Mouse (Mus musculus) forebrain, embryonic 14.5 days (tissue): ENCODE data around the gene Mef2c. TPM values are rescaled to one million over a fixed set of nuclear protein-coding genes. Genes with fewer than 3 reads are reported as not detected.
A peak's percentile ranks its signal among the peaks of the same experiment; 100 is the strongest.

Experiments
- ATAC-seq: fragments of 200-750 bp; cut with Nextera tagmentation; 2 replicates; pipeline ENCODE4 v1.8.0; 2017; ENCODE audit warnings: mild to moderate bottlenecking, moderate library complexity
- DNase-seq: peaks from one replicate; pipeline ENCODE4 v3.0.0-alpha.2; 2015; ENCODE audit warnings: low spot score
- H3K27ac ChIP-seq: fragments of 300-500 bp; sonication (generic); 2 replicates; pipeline ENCODE4 v1.5.1; 2014; ENCODE audit warnings: low read depth, mild to moderate bottlenecking, control low read depth, low read length, moderate library complexity
- H3K27me3 ChIP-seq: fragments of 300-500 bp; sonication (generic); replicated peaks from 2 replicates; pipeline ENCODE4 v1.6.1; 2014; ENCODE audit warnings: low read length, control low read depth, mixed read lengths; ENCODE audit not compliant: control insufficient read depth, insufficient read depth
- H3K36me3 ChIP-seq: fragments of 300-500 bp; sonication (generic); 2 replicates; pipeline ENCODE4 v1.6.1; 2014; ENCODE audit warnings: low read length, control low read depth; ENCODE audit not compliant: control insufficient read depth, insufficient read depth
- H3K4me1 ChIP-seq: fragments of 300-500 bp; sonication (generic); 2 replicates; pipeline ENCODE4 v1.6.1; 2014; ENCODE audit warnings: antibody characterized with exemption, low read length, control low read depth; ENCODE audit not compliant: control insufficient read depth, insufficient read depth
- H3K4me2 ChIP-seq: fragments of 300-500 bp; sonication (generic); 2 replicates; pipeline ENCODE4 v1.6.1; 2014; ENCODE audit warnings: mild to moderate bottlenecking, control low read depth, low read length
- H3K4me3 ChIP-seq: fragments of 300-500 bp; sonication (generic); 2 replicates; pipeline ENCODE4 v1.5.1; 2014; ENCODE audit warnings: low read depth, low read length, control low read depth
- H3K9ac ChIP-seq: fragments of 300-500 bp; sonication (generic); 2 replicates; pipeline ENCODE4 v1.6.1; 2014; ENCODE audit warnings: mild to moderate bottlenecking, low read length, control low read depth, moderate library complexity
- H3K9me3 ChIP-seq: fragments of 300-500 bp; sonication (generic); replicated peaks from 2 replicates; pipeline ENCODE4 v1.6.1; 2016; ENCODE audit warnings: low read length, control low read depth, mixed read lengths; ENCODE audit not compliant: control insufficient read depth
- WGBS: fragments of 180-500 bp; shearing (Covaris S2); extraction: QIAGEN DNeasy Blood & Tissue Kit; methylation state at CpG from one replicate; pipeline ENCODE4 v1.1.7; 2014; 5-methylcytosine and 5-hydroxymethylcytosine counted together
- polyA plus RNA-seq: library from polyadenylated mRNA; unstranded; fragments of >200 nt; fragmentation: Nextera tagmentation; extraction: Ambion mirVana; gene quantifications from 2 replicates; pipeline ENCODE4 v1.2.1, GENCODE M21; 2014

The Mef2c gene
- polyA plus RNA-seq, 1 experiment from 2014 or later = 99.4 TPM

GRCm38 (mm10) chr13:83572469-83572868 is 68.6 kb downstream of the Mef2c start:
- Histone ChIP-seq H3K4me2 (no peak overlapping the region), H3K4me3 (no peak overlapping the region), H3K27ac (no peak overlapping the region), H3K27me3 (no peaks in the 10 kb centered on the region), H3K9me3 (no peaks in the 10 kb centered on the region), H3K36me3 (no peaks in the 10 kb centered on the region), H3K9ac (no peak overlapping the region), H3K4me1 (peaks cover 7% of the 10 kb centered on the region; the same call in 1 of the 2 replicates)
- no peak for ATAC-seq
- DNase-seq = no peak
- 63% methylated on average over 5 of the region's 5 CpGs for WGBS

- no peaks in the 10 kb centered on the region for H3K27me3 ChIP-seq
- H3K4me1 ChIP-seq = peaks cover 3% of the 10 kb centered on the region; the same call in 1 of the 2 replicates
- H3K9me3 ChIP-seq = no peaks in the 10 kb centered on the region
- H3K9ac ChIP-seq = no peak overlapping the region
- 63% methylated on average over 4 of the region's 4 CpGs for WGBS
- DNase-seq (no peak), ATAC-seq (no peak)
- H3K27ac ChIP-seq = no peak overlapping the region
- no peak overlapping the region for H3K4me3 ChIP-seq
- no peak overlapping the region for H3K4me2 ChIP-seq
- no peaks in the 10 kb centered on the region for H3K36me3 ChIP-seq
Measured at GRCm38 (mm10) chr13:83573327-83573726, 69.5 kb downstream of the Mef2c start.

- Histone ChIP-seq H3K4me2 (no peak overlapping the region), H3K4me3 (no peak overlapping the region), H3K36me3 (no peaks in the 10 kb centered on the region), H3K27ac (no peak overlapping the region), H3K4me1 (peaks cover 3% of the 10 kb centered on the region; the same call in 1 of the 2 replicates), H3K9me3 (no peaks in the 10 kb centered on the region), H3K9ac (no peak overlapping the region), H3K27me3 (no peaks in the 10 kb centered on the region)
- DNase-seq = no peak
- no peak for ATAC-seq
- WGBS = 50% methylated on average over 8 of the region's 8 CpGs
Measured at GRCm38 (mm10) chr13:83573855-83574583, 70.2 kb downstream of the Mef2c start.

- WGBS = 57% methylated on average over 8 of the region's 8 CpGs
- no peak overlapping the region for H3K9ac ChIP-seq
- H3K36me3 ChIP-seq = no peaks in the 10 kb centered on the region
- H3K4me3 ChIP-seq = no peak overlapping the region
- H3K27me3 ChIP-seq = no peaks in the 10 kb centered on the region
- no peak overlapping the region for H3K27ac ChIP-seq
- peaks cover 3% of the 10 kb centered on the region; the same call in 1 of the 2 replicates for H3K4me1 ChIP-seq
- no peaks in the 10 kb centered on the region for H3K9me3 ChIP-seq
- H3K4me2 ChIP-seq = no peak overlapping the region
- ATAC-seq (no peak), DNase-seq (no peak)
Measured at GRCm38 (mm10) chr13:83574866-83575265, 71.0 kb downstream of the Mef2c start.

GRCm38 (mm10) chr13:83579410-83579809 is 75.6 kb downstream of the Mef2c start:
- Histone ChIP-seq H3K4me3 (no peak overlapping the region), H3K4me1 (peaks cover 6% of the 10 kb centered on the region; the same call in 1 of the 2 replicates), H3K27me3 (no peaks in the 10 kb centered on the region), H3K4me2 (no peak overlapping the region), H3K9me3 (no peaks in the 10 kb centered on the region), H3K27ac (no peak overlapping the region), H3K36me3 (no peaks in the 10 kb centered on the region), H3K9ac (no peak overlapping the region)
- ATAC-seq (no peak), DNase-seq (no peak)
- 91% methylated on average over 3 of the region's 3 CpGs for WGBS

- H3K9ac ChIP-seq = no peak overlapping the region
- DNase-seq (no peak), ATAC-seq (no peak)
- H3K4me2 ChIP-seq = no peak overlapping the region
- peaks cover 3% of the 10 kb centered on the region; the same call in 1 of the 2 replicates for H3K4me1 ChIP-seq
- H3K36me3 ChIP-seq = no peaks in the 10 kb centered on the region
- no peaks in the 10 kb centered on the region for H3K27me3 ChIP-seq
- no peaks in the 10 kb centered on the region for H3K9me3 ChIP-seq
- H3K4me3 ChIP-seq = no peak overlapping the region
- WGBS = 83% methylated on average over 5 of the region's 5 CpGs
- no peak overlapping the region for H3K27ac ChIP-seq
Measured at GRCm38 (mm10) chr13:83580856-83581255, 77.0 kb downstream of the Mef2c start.

GRCm38 (mm10) chr13:83582564-83582963 is 78.7 kb downstream of the Mef2c start:
- Histone ChIP-seq H3K36me3 (no peaks in the 10 kb centered on the region), H3K4me1 (peaks cover 3% of the 10 kb centered on the region; the same call in 1 of the 2 replicates), H3K4me3 (no peak overlapping the region), H3K4me2 (no peak overlapping the region), H3K9ac (no peak overlapping the region), H3K27ac (no peak overlapping the region), H3K27me3 (no peaks in the 10 kb centered on the region), H3K9me3 (no peaks in the 10 kb centered on the region)
- DNase-seq (no peak), ATAC-seq (no peak)
- 93% methylated on average over 1 of the region's 1 CpGs for WGBS

- Histone ChIP-seq H3K9me3 (no peaks in the 10 kb centered on the region), H3K36me3 (no peaks in the 10 kb centered on the region), H3K27me3 (no peaks in the 10 kb centered on the region), H3K4me1 (peaks cover 3% of the 10 kb centered on the region; the same call in 1 of the 2 replicates), H3K9ac (no peak overlapping the region), H3K4me3 (no peak overlapping the region), H3K4me2 (no peak overlapping the region), H3K27ac (no peak overlapping the region)
- ATAC-seq = peak; percentile 29; the same call in 1 of the 2 replicates
- no peak for DNase-seq
- WGBS = 26% methylated on average over 4 of the region's 4 CpGs
Measured at GRCm38 (mm10) chr13:83583881-83584280, 80.0 kb downstream of the Mef2c start.

GRCm38 (mm10) chr13:83585359-83585758 is 81.5 kb downstream of the Mef2c start:
- 80% methylated on average over 5 of the region's 5 CpGs for WGBS
- H3K4me2 ChIP-seq = no peak overlapping the region
- H3K4me1 ChIP-seq = peaks cover 3% of the 10 kb centered on the region; the same call in 1 of the 2 replicates
- no peak for DNase-seq
- H3K4me3 ChIP-seq = no peak overlapping the region
- ATAC-seq = no peak
- no peak overlapping the region for H3K9ac ChIP-seq
- no peak overlapping the region for H3K27ac ChIP-seq
- H3K9me3 ChIP-seq = no peaks in the 10 kb centered on the region
- H3K36me3 ChIP-seq = no peaks in the 10 kb centered on the region
- H3K27me3 ChIP-seq = no peaks in the 10 kb centered on the region
